Mouse (Mus musculus): Measurements from ENCODE around the gene Ap1g2.

DNA sequence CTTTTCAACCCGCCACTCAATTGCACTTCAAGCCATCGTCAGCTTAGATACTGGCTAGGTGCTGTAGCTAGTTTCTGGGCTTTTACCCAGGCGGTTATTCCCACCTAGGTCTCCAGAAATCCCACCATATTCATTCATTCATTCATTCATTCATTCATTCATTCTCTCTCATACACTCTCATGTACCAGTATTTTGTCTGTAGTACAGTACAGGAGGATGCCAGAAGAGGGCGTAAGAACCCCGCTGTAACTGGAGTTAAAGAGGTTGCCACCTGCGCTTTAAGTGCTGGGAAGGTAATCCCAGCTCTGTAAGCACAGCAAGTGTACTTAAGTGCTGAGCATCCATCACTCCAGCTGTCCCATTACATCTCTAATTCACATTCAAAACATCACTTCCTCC, 12.5 kb downstream of the Ap1g2 start:
- TF ChIP-seq CTCF (IDR thresholded peaks at IDR 0.05; ENCODE audit: low read depth, low read length): no peak
- TF ChIP-seq GATA1 (IDR thresholded peaks at IDR 0.05; ENCODE audit: borderline replicate concordance, low read length): no peak
- TF ChIP-seq POLR2AphosphoS5 (IDR thresholded peaks at IDR 0.05; ENCODE audit: insufficient replicate concordance, low read depth, low read length): no peak
- no peak for TF ChIP-seq GATA2 (IDR thresholded peaks at IDR 0.05; ENCODE audit: borderline replicate concordance, low read depth, low read length)
- TF ChIP-seq TAL1 (conservative IDR thresholded peaks at IDR 0.05; ENCODE audit: low read depth, low read length): no peak

All from G1E (cell line).